Mouse (Mus musculus): ENCODE data around the gene Gm9970.

GRCm38 (mm10) chr5:31218294-31218693 is 22.7 kb downstream of the Gm9970 start:
- no peak for TF ChIP-seq CTCF (IDR thresholded peaks at IDR 0.05; ENCODE audit: control insufficient read depth, insufficient read depth, insufficient replicate concordance, low read depth, low read length)
- TF ChIP-seq POLR2A (IDR thresholded peaks at IDR 0.05; ENCODE audit: control insufficient read depth, low read depth, low read length), result no peak
